Mouse (Mus musculus) forebrain, embryonic 11.5 days (tissue): ENCODE results near the gene Tmub2. TPM values are rescaled to one million over a fixed set of nuclear protein-coding genes. Genes with fewer than 3 reads are reported as not detected.
A peak's percentile ranks its signal among the peaks of the same experiment; 100 is the strongest.

Source experiments
- ATAC-seq: fragments of 200-750 bp; cut with Nextera tagmentation; replicated peaks from 2 replicates; pipeline ENCODE4 v1.8.0; 2017; ENCODE audit warnings: moderate TSS enrichment; ENCODE audit not compliant: low FRiP score
- DNase-seq: peaks from one replicate; pipeline ENCODE4 v3.0.0-alpha.2; 2017; ENCODE audit warnings: low spot score
- H3K27ac ChIP-seq: fragments of 300-500 bp; sonication (generic); 2 replicates; pipeline ENCODE4 v1.5.1; 2014; ENCODE audit warnings: low read depth, low read length
- H3K27me3 ChIP-seq: fragments of 300-500 bp; sonication (generic); 2 replicates; pipeline ENCODE4 v1.6.1; 2014; ENCODE audit warnings: mild to moderate bottlenecking, low read length, mixed read lengths; ENCODE audit not compliant: control insufficient read depth, insufficient read depth
- H3K36me3 ChIP-seq: fragments of 300-500 bp; sonication (generic); 2 replicates; pipeline ENCODE4 v1.6.1; 2014; ENCODE audit warnings: mild to moderate bottlenecking, low read length, moderate library complexity, mixed read lengths; ENCODE audit not compliant: control insufficient read depth, insufficient read depth
- H3K4me1 ChIP-seq: fragments of 300-500 bp; sonication (generic); replicated peaks from 2 replicates; pipeline ENCODE4 v1.6.1; 2014; ENCODE audit warnings: low read length, mixed read lengths; ENCODE audit not compliant: control insufficient read depth, insufficient read depth
- H3K4me2 ChIP-seq: fragments of 300-500 bp; sonication (generic); 2 replicates; pipeline ENCODE4 v1.6.1; 2014; ENCODE audit warnings: low read depth, mild to moderate bottlenecking, low read length, moderate library complexity, mixed read lengths; ENCODE audit not compliant: severe bottlenecking
- H3K4me3 ChIP-seq: fragments of 300-500 bp; sonication (generic); 2 replicates; pipeline ENCODE4 v1.5.1; 2014; ENCODE audit warnings: low read depth, low read length
- H3K9ac ChIP-seq: fragments of 300-500 bp; sonication (generic); 2 replicates; pipeline ENCODE4 v1.6.1; 2014; ENCODE audit warnings: low read length
- H3K9me3 ChIP-seq: fragments of 300-500 bp; sonication (generic); 2 replicates; pipeline ENCODE4 v1.6.1; 2016; ENCODE audit warnings: low read length, mixed read lengths; ENCODE audit not compliant: control insufficient read depth
- WGBS: fragments of 180-500 bp; shearing (Covaris S2); extraction: QIAGEN DNeasy Blood & Tissue Kit; methylation state at CpG from one replicate; pipeline ENCODE4 v1.1.7; 2014; 5-methylcytosine and 5-hydroxymethylcytosine counted together
- polyA plus RNA-seq: library from polyadenylated mRNA; unstranded; fragments of >200 nt; fragmentation: Nextera tagmentation; extraction: Ambion mirVana; gene quantifications from 2 replicates; pipeline ENCODE4 v1.2.1, GENCODE M21; 2014

The Tmub2 gene
- polyA plus RNA-seq, 1 experiment from 2014 or later: 50.0 TPM

DNA sequence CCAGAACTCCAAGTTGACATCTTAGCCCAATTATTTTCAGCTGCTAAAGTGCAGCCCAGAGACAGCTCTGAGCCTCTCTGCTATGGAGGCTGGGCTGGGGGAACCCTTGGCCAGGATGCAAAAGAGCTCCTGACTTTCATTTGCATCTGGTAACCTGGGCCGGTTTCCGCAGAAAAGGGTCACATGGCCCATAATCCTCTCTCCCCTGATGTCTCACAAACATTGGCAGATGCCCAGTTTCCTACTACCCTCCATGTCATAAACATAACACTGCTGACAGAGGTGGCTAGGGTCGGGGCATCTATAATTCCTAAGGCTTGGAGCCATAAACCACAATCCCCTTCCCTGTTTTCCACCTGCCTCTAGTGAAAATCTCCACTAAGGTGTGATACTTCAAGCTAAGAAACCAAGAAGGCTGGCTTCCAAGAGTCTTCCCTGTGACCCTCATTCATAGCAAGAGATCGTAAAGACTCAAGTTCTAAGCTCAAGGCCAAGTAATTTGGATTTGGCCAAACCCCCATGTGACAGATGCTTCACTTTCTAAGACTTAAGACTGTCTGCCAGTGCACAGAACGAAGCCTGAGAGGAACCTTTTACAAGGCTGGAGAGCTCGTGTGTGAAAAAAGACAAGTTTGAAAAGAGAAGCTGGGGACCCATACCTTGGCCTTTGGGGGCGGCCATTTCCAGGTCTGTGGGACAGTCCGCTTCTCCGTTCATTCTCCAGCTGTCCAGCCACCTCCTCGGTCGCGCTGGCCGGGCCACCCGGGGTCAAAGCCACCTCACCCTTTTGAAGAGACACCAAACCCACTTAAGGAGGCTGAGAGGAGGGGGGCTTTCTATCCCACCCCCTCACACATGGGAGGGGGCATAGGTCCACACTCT, 31.2 kb downstream of the Tmub2 start:
- H3K4me1 ChIP-seq: peaks cover 8% of the 10 kb centered on the region
- ATAC-seq (no peak), DNase-seq (no peak)
- peak overlapping the region; percentile 99 for H3K27ac ChIP-seq
- peaks cover 7% of the 10 kb centered on the region; the same call in 1 of the 2 replicates for H3K36me3 ChIP-seq
- no peaks in the 10 kb centered on the region for H3K27me3 ChIP-seq
- 14% methylated on average over 14 of the region's 14 CpGs for WGBS
- peak overlapping the region; percentile 99 for H3K4me3 ChIP-seq
- H3K9ac ChIP-seq: peak overlapping the region; percentile 100
- peak overlapping the region; percentile 98 for H3K4me2 ChIP-seq
- H3K9me3 ChIP-seq: no peaks in the 10 kb centered on the region

DNA sequence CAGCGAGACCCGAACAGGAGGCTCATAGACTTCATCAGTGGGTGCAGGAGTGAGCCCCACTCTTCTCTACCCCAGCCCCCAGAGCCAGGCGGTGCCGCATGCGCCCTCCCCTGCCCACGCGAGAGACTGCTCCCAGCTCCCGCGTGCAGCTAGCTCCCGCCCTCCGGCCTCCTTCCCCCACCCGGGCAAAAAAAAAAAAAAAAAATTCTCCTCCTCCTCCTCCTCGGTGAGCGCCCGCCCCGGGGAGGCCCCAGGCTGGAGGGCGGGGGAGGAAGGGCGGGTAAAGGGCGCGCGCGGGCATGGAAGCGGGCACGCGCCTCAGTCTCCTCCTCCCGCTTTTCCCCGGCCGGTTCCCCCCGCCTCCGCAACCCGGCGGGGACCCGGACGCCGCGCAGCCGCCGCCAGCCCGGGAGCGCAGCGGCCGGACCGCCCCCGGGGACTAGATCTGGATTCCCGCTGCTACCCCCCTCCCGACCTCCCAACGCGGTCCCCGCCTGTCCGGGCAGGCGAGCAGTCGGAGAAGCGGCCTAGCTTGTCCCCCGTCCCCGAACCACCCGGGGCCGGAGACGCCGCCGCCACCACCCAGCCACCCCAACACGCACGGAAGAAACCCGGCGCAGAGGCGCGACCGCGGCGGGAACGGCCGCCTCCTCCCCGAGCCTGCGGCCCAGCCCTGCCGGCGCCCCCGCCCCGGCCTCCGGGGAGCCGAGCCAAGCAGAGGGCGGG, 32.0 kb downstream of the Tmub2 start:
- peak; percentile 35 for ATAC-seq
- H3K4me2 ChIP-seq: peak overlapping the region; percentile 98
- peaks cover 7% of the 10 kb centered on the region; the same call in 1 of the 2 replicates for H3K36me3 ChIP-seq
- H3K4me1 ChIP-seq: peaks cover 5% of the 10 kb centered on the region
- DNase-seq: peak; percentile 92
- peak overlapping the region; percentile 100 for H3K9ac ChIP-seq
- no peaks in the 10 kb centered on the region for H3K9me3 ChIP-seq
- H3K27ac ChIP-seq: peak overlapping the region; percentile 99
- no peaks in the 10 kb centered on the region for H3K27me3 ChIP-seq
- WGBS: 1% methylated on average over 69 of the region's 80 CpGs
- H3K4me3 ChIP-seq: peak overlapping the region; percentile 99

DNA sequence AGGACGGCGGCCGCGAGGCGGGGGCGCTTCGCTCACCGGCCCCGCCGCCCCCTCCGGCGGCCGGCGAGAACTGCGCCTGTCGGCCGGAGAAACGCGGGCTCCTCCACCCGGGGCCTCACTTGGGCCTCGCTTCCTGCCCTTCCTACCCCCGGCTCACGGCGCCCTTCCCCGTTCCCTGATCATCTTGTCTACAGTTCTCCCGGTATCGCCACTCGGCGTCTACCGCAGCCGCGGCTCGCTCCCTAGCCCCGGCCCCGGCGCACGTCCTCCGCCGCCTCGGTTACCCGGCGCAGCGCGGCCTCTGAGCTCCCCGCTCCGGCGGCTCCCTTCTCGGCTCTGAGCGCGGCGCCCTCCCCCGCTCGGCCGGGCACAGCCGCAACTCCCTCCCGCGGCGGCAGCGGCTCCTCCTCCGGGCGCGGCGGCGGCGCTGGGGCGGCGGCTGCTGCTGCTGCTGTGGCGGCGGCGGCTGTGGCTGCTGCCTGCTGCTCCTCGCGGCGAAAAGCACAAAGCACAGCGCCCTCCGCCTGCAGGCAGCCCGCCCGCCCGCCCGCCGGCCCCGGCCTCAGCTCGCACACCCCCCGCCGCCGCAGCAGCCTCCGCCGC, 32.7 kb downstream of the Tmub2 start:
- no peaks in the 10 kb centered on the region for H3K9me3 ChIP-seq
- peak overlapping the region; percentile 99 for H3K4me3 ChIP-seq
- H3K27ac ChIP-seq: peak overlapping the region; percentile 99
- WGBS: under 1% methylated on average over 72 of the region's 87 CpGs
- ATAC-seq: peak; percentile 23
- peak overlapping the region; percentile 100 for H3K9ac ChIP-seq
- H3K27me3 ChIP-seq: no peaks in the 10 kb centered on the region
- peak; percentile 83 for DNase-seq
- H3K4me1 ChIP-seq: peaks cover 5% of the 10 kb centered on the region
- peak overlapping the region; percentile 98 for H3K4me2 ChIP-seq
- peaks cover 7% of the 10 kb centered on the region; the same call in 1 of the 2 replicates for H3K36me3 ChIP-seq

DNA sequence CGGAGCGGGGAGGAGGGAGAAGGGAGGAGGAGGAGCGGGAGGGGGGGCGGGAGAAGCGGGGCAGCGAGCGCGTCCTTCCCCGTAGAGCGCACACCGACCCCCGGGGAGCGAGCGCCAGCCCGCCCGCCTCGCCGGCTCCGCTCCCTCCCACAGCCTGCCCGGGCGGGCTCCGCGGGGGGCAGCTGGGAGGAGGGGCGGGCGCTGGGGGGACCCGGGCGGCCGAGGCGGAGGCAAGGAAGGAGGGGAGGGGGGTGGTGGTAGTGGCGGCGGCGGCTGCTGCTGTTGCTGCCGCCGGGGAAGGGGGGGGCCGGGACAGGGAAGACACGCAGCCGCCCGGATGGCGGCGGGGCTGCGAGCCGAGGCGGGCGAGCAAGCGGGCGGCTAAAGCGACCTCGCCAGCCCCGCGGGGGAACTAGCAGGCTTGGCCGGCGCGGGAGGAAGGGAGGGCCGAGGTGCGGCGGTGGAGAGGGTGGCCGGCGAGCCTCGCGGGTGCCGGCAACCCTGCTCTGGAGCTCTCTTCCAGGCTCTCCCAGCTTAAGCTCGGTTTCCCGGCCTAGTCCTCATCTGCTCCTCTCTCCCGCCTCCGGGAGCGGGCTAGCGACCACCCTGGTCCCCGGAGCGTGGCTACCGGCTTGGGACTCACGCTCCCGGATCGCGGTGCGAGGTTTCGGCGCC, 33.3 kb downstream of the Tmub2 start:
- ATAC-seq: peak; percentile 44
- H3K9ac ChIP-seq: peak overlapping the region; percentile 100
- peak; percentile 91 for DNase-seq
- H3K4me2 ChIP-seq: peak overlapping the region; percentile 98
- 0% methylated on average over 46 of the region's 77 CpGs for WGBS
- peak overlapping the region; percentile 99 for H3K4me3 ChIP-seq
- H3K36me3 ChIP-seq: peaks cover 7% of the 10 kb centered on the region; the same call in 1 of the 2 replicates
- no peaks in the 10 kb centered on the region for H3K27me3 ChIP-seq
- peaks cover 5% of the 10 kb centered on the region for H3K4me1 ChIP-seq
- H3K9me3 ChIP-seq: no peaks in the 10 kb centered on the region
- peak overlapping the region; percentile 99 for H3K27ac ChIP-seq

DNA sequence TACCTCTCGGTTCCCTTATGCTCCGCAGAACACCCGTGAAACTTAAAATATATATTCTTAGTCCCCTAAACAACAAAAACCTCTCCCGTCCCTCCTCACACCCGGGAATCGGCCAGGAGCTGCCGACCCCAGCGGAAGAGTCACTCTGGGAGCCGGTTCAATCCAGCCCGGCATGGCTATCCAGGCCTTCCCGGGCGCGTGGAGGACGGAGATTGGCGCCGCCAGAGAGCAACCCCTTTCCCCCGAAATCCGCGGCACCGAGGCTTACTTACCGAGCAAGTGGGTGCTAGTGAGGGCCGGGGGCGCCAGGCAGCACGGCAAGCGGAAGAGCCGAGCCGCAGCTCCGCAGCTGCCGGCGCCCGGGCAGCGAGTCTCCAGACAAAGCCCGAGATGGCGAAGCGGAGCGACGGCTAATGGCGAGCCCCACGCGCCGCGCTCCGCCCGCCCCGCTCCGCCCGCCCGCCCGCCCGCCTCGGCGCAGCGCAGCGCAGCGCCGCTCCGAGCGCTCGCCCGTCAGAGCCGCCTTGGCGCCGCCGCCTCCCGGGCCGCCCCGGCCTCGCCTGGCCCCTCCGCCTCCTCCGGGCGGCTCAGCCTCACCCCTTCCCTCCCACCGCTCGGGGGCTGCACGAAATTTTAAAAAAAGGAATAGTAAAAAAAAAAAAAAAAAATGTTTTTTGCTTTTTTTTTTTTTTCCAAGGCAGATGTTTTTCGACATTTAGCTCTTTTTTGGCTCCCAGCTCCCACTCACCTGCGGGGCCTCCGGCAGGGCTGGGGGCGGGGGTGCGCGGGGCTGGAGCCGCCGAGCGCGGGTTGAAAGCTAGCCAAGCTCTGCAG, 34.1 kb downstream of the Tmub2 start:
- Histone ChIP-seq H3K4me1 (peaks cover 5% of the 10 kb centered on the region), H3K9ac (peak overlapping the region; percentile 100), H3K9me3 (no peaks in the 10 kb centered on the region), H3K4me2 (peak overlapping the region; percentile 98), H3K36me3 (peaks cover 4% of the 10 kb centered on the region; the same call in 1 of the 2 replicates), H3K4me3 (peak overlapping the region; percentile 99), H3K27me3 (no peaks in the 10 kb centered on the region), H3K27ac (peak overlapping the region; percentile 99)
- no peak for ATAC-seq
- DNase-seq: peak; percentile 83
- WGBS: under 1% methylated on average over 79 of the region's 84 CpGs

DNA sequence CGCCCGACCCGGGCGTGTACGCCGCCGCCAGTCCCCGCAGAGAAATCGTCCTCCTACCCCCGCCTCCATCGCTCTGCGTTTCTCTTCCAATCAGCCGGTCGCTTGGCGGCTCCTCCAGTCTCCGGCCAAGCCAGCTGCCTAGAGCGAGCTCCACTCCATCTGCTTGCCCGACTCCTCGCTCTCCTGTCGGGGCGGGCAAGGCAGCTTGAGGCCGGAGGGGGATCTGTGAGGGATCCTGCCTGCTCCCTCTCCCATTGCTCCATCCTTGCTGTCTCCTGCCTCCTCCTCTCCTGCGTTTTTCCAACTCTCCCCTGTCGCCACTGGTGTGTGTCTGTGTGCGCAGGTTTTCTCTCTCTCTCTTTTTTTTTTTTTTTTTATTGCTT, 34.7 kb downstream of the Tmub2 start, which contains the start of gene Ubtf:
Gene Ubtf (minus strand): TSS at position 333 of the 383 bp plus-strand sequence.
- peaks cover 5% of the 10 kb centered on the region for H3K4me1 ChIP-seq
- peak within 1 kb of the TSS; percentile 99 for H3K27ac ChIP-seq
- peak within 1 kb of the TSS; percentile 99 for H3K4me3 ChIP-seq
- H3K9ac ChIP-seq: peak within 1 kb of the TSS; percentile 100
- no peaks in the 10 kb centered on the region for H3K36me3 ChIP-seq
- 0 out of 2 replicates have a peak, but pooled peaks have one; percentile 11 for ATAC-seq
- peak within 1 kb of the TSS; percentile 98 for H3K4me2 ChIP-seq
- peak; percentile 86 for DNase-seq
- H3K9me3 ChIP-seq: no peaks in the 10 kb centered on the region
- WGBS: under 1% methylated on average over 25 of the region's 25 CpGs
- H3K27me3 ChIP-seq: no peaks in the 10 kb centered on the region

DNA sequence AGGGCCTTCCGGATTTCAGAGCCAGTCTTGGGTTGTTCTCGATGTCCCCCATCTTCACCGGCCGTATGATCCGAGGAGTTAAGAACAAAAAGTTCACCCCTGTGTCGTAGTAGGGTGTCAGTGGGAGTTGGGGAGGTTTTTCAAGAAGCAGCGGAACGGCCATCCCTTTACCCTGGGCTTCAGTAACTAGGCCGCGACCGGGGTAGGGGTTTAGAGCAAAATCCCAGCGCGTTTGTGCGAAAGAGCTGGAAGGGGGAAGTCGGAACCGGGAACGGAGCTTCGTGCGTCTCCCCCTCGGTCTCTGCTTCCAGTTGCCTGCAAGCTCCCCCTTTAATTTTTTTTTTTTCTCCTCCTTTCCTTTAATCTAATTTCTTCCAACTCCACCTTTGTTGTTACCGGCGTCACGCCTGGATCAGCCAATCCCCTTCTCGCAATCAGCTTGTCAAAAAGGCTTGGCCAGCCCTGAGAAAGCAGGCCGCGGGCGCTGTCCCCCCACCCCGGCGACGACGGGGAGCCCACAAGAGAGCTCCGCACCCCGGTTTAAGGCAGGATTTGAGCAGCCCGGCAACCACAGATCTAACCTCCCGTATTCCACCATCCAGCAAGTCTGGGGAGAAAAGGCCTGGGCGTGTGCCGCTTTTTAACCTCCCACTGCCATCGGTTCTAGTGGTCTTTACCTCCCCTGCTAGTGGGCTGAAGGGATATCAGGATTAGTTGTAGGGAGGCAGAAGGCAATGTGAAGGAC, 35.4 kb downstream of the Tmub2 start:
- ATAC-seq: peak; percentile 24; the same call in 1 of the 2 replicates

More for the DNA sequence above, 35.4 kb downstream of the Tmub2 start:
- H3K4me2 ChIP-seq: peak overlapping the region; percentile 98
- H3K9ac ChIP-seq: peak overlapping the region; percentile 100
- no peaks in the 10 kb centered on the region for H3K9me3 ChIP-seq
- no peaks in the 10 kb centered on the region for H3K36me3 ChIP-seq
- peak; percentile 85 for DNase-seq
- no peaks in the 10 kb centered on the region for H3K27me3 ChIP-seq
- peak overlapping the region; percentile 99 for H3K27ac ChIP-seq
- peak overlapping the region; percentile 99 for H3K4me3 ChIP-seq
- WGBS: under 1% methylated on average over 38 of the region's 38 CpGs
- H3K4me1 ChIP-seq: peaks cover 5% of the 10 kb centered on the region
